Mouse (Mus musculus): ENCODE measurements around the gene Grhl1.

Gene Grhl1

GRCm38 (mm10) chr12:24586193-24586592 is 14.1 kb downstream of the Grhl1 start:
- DNase-seq (ENCODE audit: extremely low read depth, insufficient read length, low spot score), result no peak

- no peak for DNase-seq (ENCODE audit: extremely low read depth, insufficient read length, low spot score)
Observed at GRCm38 (mm10) chr12:24590371-24590770, 18.3 kb downstream of the Grhl1 start.

- DNase-seq (ENCODE audit: extremely low read depth, insufficient read length, low spot score), result no peak
Observed at GRCm38 (mm10) chr12:24592055-24592454, 20.0 kb downstream of the Grhl1 start.

- peak; percentile 73 for DNase-seq (ENCODE audit: extremely low read depth, insufficient read length, low spot score)
Observed at GRCm38 (mm10) chr12:24592956-24593672, 21.0 kb downstream of the Grhl1 start.

DNA sequence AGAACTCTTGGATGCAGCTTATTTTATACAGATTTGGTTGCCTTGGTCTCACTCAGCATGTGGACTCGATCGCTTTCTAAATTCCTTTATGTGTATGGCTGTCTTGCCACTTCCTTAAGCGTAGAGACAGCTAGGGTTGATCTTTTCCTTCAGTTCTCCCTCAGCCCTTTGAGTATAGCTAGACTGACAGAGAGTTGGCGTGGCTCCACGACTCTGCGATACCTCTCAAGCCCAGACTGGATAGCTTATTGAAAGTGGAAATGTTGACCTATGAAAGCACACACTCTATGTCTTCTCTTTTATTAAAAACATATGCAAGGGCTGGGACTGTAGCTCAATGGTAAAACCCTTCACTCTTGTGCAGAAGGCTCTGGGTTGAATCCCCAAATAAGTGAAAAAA is 25.3 kb downstream of the Grhl1 start:
- DNase-seq (ENCODE audit: extremely low read depth, insufficient read length, low spot score), result no peak

DNA sequence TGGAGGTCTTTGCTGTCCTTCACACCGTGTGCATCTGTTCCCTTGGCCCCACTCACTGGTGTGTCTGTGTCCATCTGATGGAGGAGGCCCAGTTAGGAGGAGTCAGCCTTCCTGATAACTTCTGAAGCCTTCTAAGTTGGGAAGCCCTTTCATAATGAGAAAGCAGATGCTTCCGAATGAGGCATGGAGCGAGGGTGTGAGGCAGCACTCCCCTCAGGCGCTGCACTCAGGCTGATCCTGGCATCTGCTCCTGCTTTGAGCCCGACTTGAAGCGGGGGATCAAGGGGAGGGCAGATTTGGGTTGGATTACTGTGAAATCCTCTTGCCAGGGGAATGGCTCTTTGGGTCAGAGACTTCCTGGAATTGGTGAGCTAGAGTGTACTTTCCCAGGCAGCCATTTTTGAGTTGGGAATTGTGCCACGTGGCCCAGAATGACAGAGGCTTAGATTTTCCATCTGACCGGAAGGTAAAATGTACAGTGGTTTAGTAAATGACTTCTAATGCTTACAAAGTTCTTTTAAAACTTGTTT is 27.3 kb downstream of the Grhl1 start:
- DNase-seq (ENCODE audit: extremely low read depth, insufficient read length, low spot score), result no peak

GRCm38 (mm10) chr12:24600074-24600473 is 28.0 kb downstream of the Grhl1 start:
- DNase-seq (ENCODE audit: extremely low read depth, insufficient read length, low spot score), result no peak

DNA sequence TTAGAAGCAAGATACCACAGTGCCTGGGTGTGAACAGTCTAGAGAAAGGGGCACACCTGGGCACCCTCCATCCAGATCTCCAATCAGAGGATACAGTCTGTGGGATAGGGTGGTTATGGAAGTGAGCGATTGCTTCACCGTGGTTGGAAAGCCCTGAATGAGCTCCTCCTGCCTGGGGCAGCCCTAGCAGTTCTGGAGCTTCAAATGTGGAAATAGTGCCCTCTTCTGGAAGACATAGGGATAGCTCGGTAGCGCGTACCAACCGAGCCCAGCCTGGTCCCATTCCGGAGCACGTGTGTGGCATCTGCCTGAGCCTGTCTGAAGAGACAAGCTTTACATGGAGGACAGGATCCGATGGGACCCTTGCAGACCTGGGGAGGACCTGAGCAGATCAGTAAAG is 28.7 kb downstream of the Grhl1 start:
- peak; percentile 48 for DNase-seq (ENCODE audit: extremely low read depth, insufficient read length, low spot score)

DNA sequence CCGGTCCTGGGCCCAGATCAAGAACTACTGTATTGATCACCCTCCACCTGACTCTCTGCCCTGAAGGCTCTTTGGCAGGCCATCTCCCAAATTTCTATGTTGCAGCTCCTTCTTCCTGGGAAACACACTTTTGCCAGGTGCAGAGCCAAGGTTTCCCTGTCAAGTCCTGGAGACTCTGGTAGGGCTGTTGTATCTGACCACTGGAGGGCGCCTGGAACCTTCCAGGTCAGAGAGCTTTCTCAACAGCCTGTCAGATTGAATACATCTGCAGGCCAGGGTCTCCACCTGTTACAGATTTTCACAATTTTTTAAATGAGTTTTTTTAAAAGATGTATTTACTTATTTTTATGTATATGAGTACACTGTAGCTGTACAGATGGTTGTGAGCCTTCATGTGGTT is 31.2 kb downstream of the Grhl1 start:
- DNase-seq (ENCODE audit: extremely low read depth, insufficient read length, low spot score), result no peak

- DNase-seq (ENCODE audit: extremely low read depth, insufficient read length, low spot score), result no peak
Observed at GRCm38 (mm10) chr12:24606166-24606565, 34.1 kb downstream of the Grhl1 start.

DNA sequence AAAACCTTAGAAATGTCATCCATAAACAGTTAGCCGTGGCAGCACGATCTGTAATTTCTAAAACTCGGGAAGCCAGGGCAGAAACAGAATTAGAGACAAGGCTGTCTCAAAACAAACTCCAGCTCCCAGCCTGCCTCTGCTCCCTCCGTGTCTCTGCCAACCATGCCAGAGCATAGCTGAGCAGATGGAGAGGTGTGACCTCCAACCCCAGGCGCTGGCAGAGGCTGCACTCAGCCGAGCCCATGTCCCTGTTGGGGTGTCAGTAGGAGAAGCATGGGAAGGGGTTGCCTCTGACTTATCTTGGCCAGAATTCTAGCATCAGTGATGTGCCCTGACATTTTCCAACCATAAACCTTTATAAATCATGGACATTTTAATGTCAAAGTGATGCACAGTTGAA is 40.5 kb downstream of the Grhl1 start:
- DNase-seq (ENCODE audit: extremely low read depth, insufficient read length, low spot score), result no peak

GRCm38 (mm10) chr12:24614452-24615075 is 42.5 kb downstream of the Grhl1 start:
- DNase-seq (ENCODE audit: extremely low read depth, insufficient read length, low spot score), result no peak

DNA sequence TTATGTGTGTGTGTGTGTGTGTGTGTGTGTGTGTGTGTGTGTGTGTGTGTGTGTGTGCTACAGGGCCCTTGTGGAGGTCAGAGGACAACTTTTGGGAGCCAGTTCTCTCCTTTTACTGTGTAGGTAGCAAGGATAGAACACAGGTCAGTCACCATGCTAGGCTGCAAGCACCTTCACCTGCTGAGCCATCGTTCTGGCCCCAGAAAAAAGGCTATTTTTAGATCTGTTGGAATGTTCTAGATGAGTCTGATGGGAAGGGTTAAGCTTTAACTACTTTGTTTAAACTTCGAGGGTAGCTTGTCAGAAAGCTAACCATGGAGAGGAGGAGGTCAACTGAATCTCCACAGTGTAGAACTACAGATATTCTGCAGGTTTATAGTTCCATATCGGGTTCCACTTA is 43.1 kb downstream of the Grhl1 start:
- DNase-seq (ENCODE audit: extremely low read depth, insufficient read length, low spot score), result no peak

GRCm38 (mm10) chr12:24619436-24619835 is 47.4 kb downstream of the Grhl1 start:
- DNase-seq (ENCODE audit: extremely low read depth, insufficient read length, low spot score), result no peak

DNA sequence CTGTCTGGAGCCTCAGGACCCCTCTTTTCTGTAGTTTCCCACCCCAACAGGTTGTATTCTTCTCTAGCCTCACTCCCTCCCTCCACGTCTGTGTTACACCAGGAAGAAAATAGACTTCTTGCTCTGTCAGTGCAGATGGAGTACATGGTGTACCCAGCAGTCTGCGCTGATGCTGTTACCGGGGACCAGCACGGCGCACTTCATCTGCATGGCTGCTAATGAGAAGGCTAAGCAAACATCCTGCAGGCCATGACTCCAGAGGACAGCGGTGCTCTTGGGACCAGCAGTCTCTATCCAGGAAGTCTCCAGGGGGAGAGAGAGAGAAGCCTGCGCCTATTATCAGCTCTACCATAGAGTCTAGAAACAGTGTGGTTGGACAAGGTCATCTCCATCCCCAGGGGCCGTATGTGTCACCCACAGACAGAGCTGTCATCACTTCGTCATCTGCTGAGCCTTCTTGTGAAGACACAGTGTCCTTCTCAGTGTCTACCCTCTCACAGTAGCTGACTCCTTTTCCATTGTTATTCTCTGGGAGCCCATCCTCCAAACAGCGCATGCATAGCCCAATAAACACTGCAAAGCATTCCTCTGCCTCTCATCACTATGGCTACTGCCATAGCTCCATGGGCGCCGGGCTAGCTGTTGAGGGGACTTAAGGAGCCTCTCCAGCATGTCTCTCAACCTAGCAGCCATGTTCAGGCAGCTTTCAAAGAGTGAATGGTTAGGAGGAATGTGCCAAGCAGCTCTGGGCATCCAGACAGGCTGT is 51.6 kb downstream of the Grhl1 start:
- DNase-seq (ENCODE audit: extremely low read depth, insufficient read length, low spot score), result no peak

DNA sequence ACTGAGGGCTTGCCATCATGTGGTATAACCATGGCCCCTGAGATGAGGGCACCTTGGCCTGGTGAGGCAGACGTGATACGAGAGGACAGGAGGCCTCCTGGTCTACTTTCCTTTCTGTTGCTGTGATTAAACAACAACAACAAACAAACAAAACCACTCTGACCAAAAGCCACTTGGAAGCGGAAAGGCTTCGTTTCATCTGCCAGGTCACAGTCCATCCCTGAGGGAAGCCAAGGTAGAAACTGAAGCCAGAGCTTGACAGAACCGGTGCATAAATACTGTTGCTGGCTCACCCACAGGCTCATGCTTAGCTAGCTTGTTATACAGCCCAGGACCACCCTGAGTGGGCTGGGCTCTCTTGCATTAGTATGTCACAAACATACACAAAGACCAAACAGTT is 54.3 kb downstream of the Grhl1 start:
- no peak for DNase-seq (ENCODE audit: extremely low read depth, insufficient read length, low spot score)

DNA sequence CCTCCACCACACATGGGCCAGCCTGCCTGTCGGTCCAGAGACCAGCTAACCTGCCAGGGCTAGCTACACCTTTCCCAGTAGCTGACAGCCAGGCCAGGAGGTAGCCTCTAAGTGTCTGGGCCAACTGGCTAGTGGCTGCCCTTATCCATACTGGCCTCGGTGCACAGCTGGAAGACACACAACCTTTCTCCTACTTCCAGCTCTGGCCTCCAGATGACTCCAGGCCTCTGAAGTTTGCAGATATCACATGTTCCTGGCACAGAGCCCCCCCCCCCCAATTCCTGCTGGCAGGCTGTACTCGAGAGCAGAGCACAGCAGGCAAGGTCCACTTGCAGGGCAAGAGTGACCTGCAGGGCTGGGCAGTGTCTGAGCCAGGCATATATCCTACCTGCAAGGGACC is 55.1 kb downstream of the Grhl1 start:
- DNase-seq (ENCODE audit: extremely low read depth, insufficient read length, low spot score), result no peak

DNA sequence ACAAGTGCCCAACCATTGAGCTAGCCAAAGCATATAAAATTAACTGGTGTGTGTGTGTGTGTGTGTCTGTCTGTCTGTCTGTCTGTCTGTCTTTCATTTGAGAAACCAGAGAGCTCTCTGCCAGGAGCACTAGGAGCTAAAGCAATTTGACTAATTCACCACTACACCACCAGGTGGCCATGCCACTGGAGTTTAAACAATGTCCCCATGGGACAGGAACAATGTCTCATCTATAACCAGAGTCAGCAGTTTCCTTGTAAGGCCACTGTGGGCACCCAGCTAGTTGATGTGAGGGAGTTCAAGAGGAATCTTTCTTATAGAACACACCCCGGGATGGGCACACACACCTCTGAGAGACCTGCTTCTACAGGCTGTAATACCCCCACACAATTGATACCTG is 58.1 kb downstream of the Grhl1 start:
- no peak for DNase-seq (ENCODE audit: extremely low read depth, insufficient read length, low spot score)

DNA sequence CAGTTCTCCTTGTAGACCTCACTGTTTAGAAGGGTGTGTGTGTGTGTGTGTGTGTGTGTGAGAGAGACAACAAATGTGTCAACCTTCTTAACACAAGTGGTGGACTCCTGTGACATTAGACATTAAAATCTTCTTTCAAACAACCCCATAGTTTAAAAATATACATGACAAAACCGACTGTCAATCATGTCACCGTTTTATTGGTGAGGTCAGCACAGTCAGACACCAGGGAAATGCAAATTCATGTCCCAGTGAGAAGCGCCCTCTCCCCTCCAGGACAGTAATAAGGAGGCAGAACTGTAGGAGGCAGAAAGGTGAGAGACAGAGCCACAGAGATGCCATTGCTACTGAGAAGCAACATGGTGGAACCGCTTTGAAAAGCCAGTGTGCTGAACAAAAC is 60.3 kb downstream of the Grhl1 start:
- no peak for DNase-seq (ENCODE audit: extremely low read depth, insufficient read length, low spot score)

DNA sequence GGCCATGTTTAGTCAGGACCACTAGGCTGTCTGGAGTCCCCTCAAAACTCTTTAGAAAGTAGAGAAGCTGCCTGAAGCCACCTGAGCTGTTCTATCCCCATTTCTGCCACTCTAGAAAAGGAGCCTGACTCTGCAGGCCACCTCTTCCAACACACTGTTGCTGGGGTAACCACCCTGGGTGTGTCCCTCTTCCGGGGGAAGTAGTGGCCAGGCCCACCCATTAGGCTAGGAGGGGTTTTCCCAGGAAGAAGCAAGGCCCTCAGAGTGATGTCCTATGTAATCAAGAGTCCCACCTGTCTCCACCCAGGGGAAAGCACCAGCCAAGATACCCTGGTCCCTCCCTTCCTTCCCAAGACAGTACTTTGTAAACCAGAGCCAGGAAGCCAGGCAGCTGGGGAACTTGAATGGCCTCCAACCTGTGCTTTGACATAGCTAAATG is 61.7 kb downstream of the Grhl1 start:
- no peak for DNase-seq (ENCODE audit: extremely low read depth, insufficient read length, low spot score)

GRCm38 (mm10) chr12:24634212-24634611 is 62.1 kb downstream of the Grhl1 start:
- DNase-seq (ENCODE audit: extremely low read depth, insufficient read length, low spot score), result no peak

DNA sequence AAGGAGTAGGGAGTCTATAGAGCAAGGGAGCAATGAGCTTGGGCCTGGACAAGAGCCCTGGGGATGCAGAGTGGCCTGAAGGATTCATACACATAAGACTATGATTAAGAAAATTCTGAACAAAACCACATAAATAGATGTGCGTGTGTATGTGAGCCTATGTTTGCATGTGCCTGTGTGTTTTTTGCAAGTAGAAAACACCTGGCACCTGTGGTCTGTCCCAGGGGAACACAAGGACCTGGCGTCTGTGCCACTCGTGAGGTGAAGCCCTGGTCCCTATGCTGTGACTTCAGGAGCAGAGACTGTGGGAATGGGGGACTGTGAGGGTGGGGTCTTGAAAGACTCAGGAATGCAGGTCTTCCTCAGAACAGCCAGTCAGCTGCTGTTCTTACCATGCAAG is 62.6 kb downstream of the Grhl1 start:
- no peak for DNase-seq (ENCODE audit: extremely low read depth, insufficient read length, low spot score)
